Mouse (Mus musculus): ENCODE measurements around the gene Skida1. TPM values are rescaled to one million over a fixed set of nuclear protein-coding genes. Genes with fewer than 3 reads are reported as not detected.
A peak's percentile ranks its signal among the peaks of the same experiment; 100 is the strongest.

The Skida1 gene
- polyA plus RNA-seq, 1 experiment from 2014 or later = 14.2 TPM

GRCm38 (mm10) chr2:18033166-18034108, 15.4 kb downstream of the Skida1 start:
- Histone ChIP-seq H3K4me2 (replicated peaks) (peak overlapping the region; percentile 89), H3K27me3 (no peaks in the 10 kb centered on the region), H3K9me3 (no peaks in the 10 kb centered on the region), H3K4me1 (peaks cover 43% of the 10 kb centered on the region), H3K9ac (peak overlapping the region; percentile 2; the same call in 1 of the 2 replicates), H3K4me3 (no peak overlapping the region), H3K36me3 (no peaks in the 10 kb centered on the region), H3K27ac (0 out of 2 replicates have a peak overlapping the region, but pooled peaks have one; percentile 6)
- 36% methylated on average over 10 of the region's 10 CpGs for WGBS
- ATAC-seq (ENCODE audit: insufficient number of reproducible peaks, insufficient read depth, low FRiP score, low TSS enrichment) = no peak

- H3K9me3 ChIP-seq = no peaks in the 10 kb centered on the region
- no peak for ATAC-seq (ENCODE audit: insufficient number of reproducible peaks, insufficient read depth, low FRiP score, low TSS enrichment)
- H3K4me2 ChIP-seq (replicated peaks) = peak overlapping the region; percentile 89
- 0 out of 2 replicates have a peak overlapping the region, but pooled peaks have one; percentile 6 for H3K27ac ChIP-seq
- peaks cover 43% of the 10 kb centered on the region for H3K4me1 ChIP-seq
- 0 out of 2 replicates have a peak overlapping the region, but pooled peaks have one; percentile 2 for H3K9ac ChIP-seq
- no peaks in the 10 kb centered on the region for H3K36me3 ChIP-seq
- no peaks in the 10 kb centered on the region for H3K27me3 ChIP-seq
- 32% methylated on average over 5 of the region's 5 CpGs for WGBS
- H3K4me3 ChIP-seq = no peak overlapping the region
Measured at GRCm38 (mm10) chr2:18032538-18032895, 16.3 kb downstream of the Skida1 start.

GRCm38 (mm10) chr2:18031831-18032537, 16.9 kb downstream of the Skida1 start:
- Histone ChIP-seq H3K36me3 (no peaks in the 10 kb centered on the region), H3K4me2 (replicated peaks) (peak overlapping the region; percentile 89), H3K9me3 (no peaks in the 10 kb centered on the region), H3K4me3 (peak overlapping the region; percentile 36), H3K27ac (peak overlapping the region; percentile 43; the same call in 1 of the 2 replicates), H3K4me1 (peaks cover 45% of the 10 kb centered on the region), H3K27me3 (no peaks in the 10 kb centered on the region), H3K9ac (peak overlapping the region; percentile 69)
- WGBS = under 1% methylated on average over 32 of the region's 34 CpGs
- ATAC-seq (ENCODE audit: insufficient number of reproducible peaks, insufficient read depth, low FRiP score, low TSS enrichment) = peak; percentile 12; the same call in 1 of the 2 replicates

- H3K4me3 ChIP-seq = peak overlapping the region; percentile 36
- H3K4me2 ChIP-seq (replicated peaks) = peak overlapping the region; percentile 89
- H3K36me3 ChIP-seq = no peaks in the 10 kb centered on the region
- H3K4me1 ChIP-seq = peaks cover 52% of the 10 kb centered on the region
- 2% methylated on average over 26 of the region's 26 CpGs for WGBS
- H3K27me3 ChIP-seq = no peaks in the 10 kb centered on the region
- H3K27ac ChIP-seq = peak overlapping the region; percentile 43; the same call in 1 of the 2 replicates
- no peaks in the 10 kb centered on the region for H3K9me3 ChIP-seq
- peak overlapping the region; percentile 69 for H3K9ac ChIP-seq
- no peak for ATAC-seq (ENCODE audit: insufficient number of reproducible peaks, insufficient read depth, low FRiP score, low TSS enrichment)
Measured at GRCm38 (mm10) chr2:18031271-18031821, 17.5 kb downstream of the Skida1 start.

- Histone ChIP-seq H3K4me1 (peaks cover 57% of the 10 kb centered on the region), H3K27me3 (no peaks in the 10 kb centered on the region), H3K9ac (no peak overlapping the region), H3K9me3 (no peaks in the 10 kb centered on the region), H3K27ac (no peak overlapping the region), H3K4me2 (replicated peaks) (peak overlapping the region; percentile 89), H3K36me3 (no peaks in the 10 kb centered on the region), H3K4me3 (no peak overlapping the region)
- ATAC-seq (ENCODE audit: insufficient number of reproducible peaks, insufficient read depth, low FRiP score, low TSS enrichment) = no peak
- 26% methylated on average over 8 of the region's 8 CpGs for WGBS
Measured at GRCm38 (mm10) chr2:18030581-18030980, 18.3 kb downstream of the Skida1 start.

- Histone ChIP-seq H3K27me3 (no peaks in the 10 kb centered on the region), H3K27ac (no peak overlapping the region), H3K4me1 (peaks cover 58% of the 10 kb centered on the region), H3K9me3 (no peaks in the 10 kb centered on the region), H3K9ac (no peak overlapping the region), H3K4me3 (no peak overlapping the region), H3K4me2 (replicated peaks) (no peak overlapping the region), H3K36me3 (no peaks in the 10 kb centered on the region)
- 57% methylated on average over 7 of the region's 7 CpGs for WGBS
- no peak for ATAC-seq (ENCODE audit: insufficient number of reproducible peaks, insufficient read depth, low FRiP score, low TSS enrichment)
Measured at GRCm38 (mm10) chr2:18029656-18030055, 19.2 kb downstream of the Skida1 start.

GRCm38 (mm10) chr2:18028140-18029021, 20.5 kb downstream of the Skida1 start:
- Histone ChIP-seq H3K36me3 (no peaks in the 10 kb centered on the region), H3K9ac (peak overlapping the region; percentile 90), H3K4me1 (peaks cover 48% of the 10 kb centered on the region), H3K27ac (peak overlapping the region; percentile 99), H3K9me3 (no peaks in the 10 kb centered on the region), H3K4me3 (peak overlapping the region; percentile 67), H3K4me2 (replicated peaks) (peak overlapping the region; percentile 99), H3K27me3 (no peaks in the 10 kb centered on the region)
- under 1% methylated on average over 61 of the region's 61 CpGs for WGBS
- peak; percentile 55 for ATAC-seq (ENCODE audit: insufficient number of reproducible peaks, insufficient read depth, low FRiP score, low TSS enrichment)

- Histone ChIP-seq H3K36me3 (no peaks in the 10 kb centered on the region), H3K9me3 (no peaks in the 10 kb centered on the region), H3K4me3 (peak overlapping the region; percentile 67), H3K4me1 (peaks cover 40% of the 10 kb centered on the region), H3K27me3 (no peaks in the 10 kb centered on the region), H3K27ac (peak overlapping the region; percentile 99), H3K4me2 (replicated peaks) (peak overlapping the region; percentile 99), H3K9ac (peak overlapping the region; percentile 90)
- under 1% methylated on average over 44 of the region's 44 CpGs for WGBS
- peak; percentile 91 for ATAC-seq (ENCODE audit: insufficient number of reproducible peaks, insufficient read depth, low FRiP score, low TSS enrichment)
Measured at GRCm38 (mm10) chr2:18027448-18028139, 21.3 kb downstream of the Skida1 start.

- Histone ChIP-seq H3K4me2 (replicated peaks) (peak overlapping the region; percentile 99), H3K27ac (peak overlapping the region; percentile 47), H3K27me3 (no peaks in the 10 kb centered on the region), H3K4me3 (peak overlapping the region; percentile 67), H3K9ac (peak overlapping the region; percentile 50), H3K4me1 (peaks cover 29% of the 10 kb centered on the region; the same call in 1 of the 2 replicates), H3K36me3 (no peaks in the 10 kb centered on the region), H3K9me3 (no peaks in the 10 kb centered on the region)
- 1% methylated on average over 44 of the region's 44 CpGs for WGBS
- ATAC-seq (ENCODE audit: insufficient number of reproducible peaks, insufficient read depth, low FRiP score, low TSS enrichment) = no peak
Measured at GRCm38 (mm10) chr2:18026116-18026947, 22.5 kb downstream of the Skida1 start.

- ATAC-seq (ENCODE audit: insufficient number of reproducible peaks, insufficient read depth, low FRiP score, low TSS enrichment) = no peak
- H3K9ac ChIP-seq = peak overlapping the region; percentile 50
- H3K4me2 ChIP-seq (replicated peaks) = peak overlapping the region; percentile 99
- peaks cover 25% of the 10 kb centered on the region; the same call in 1 of the 2 replicates for H3K4me1 ChIP-seq
- H3K9me3 ChIP-seq = no peaks in the 10 kb centered on the region
- H3K27me3 ChIP-seq = no peaks in the 10 kb centered on the region
- peak overlapping the region; percentile 30; the same call in 1 of the 2 replicates for H3K27ac ChIP-seq
- no peaks in the 10 kb centered on the region for H3K36me3 ChIP-seq
- H3K4me3 ChIP-seq = peak overlapping the region; percentile 67
- WGBS = under 1% methylated on average over 14 of the region's 14 CpGs
Measured at GRCm38 (mm10) chr2:18025781-18026115, 23.1 kb downstream of the Skida1 start.
